Comparison of ENCODE assay signal across 8 mouse cellular contexts in genomic region chr2:126676122-126676515, GRCm38 (mm10). TPM values are rescaled to one million over a fixed set of nuclear protein-coding genes. Genes with fewer than 3 reads are reported as not detected.
DNase-seq lines count a peak whose midpoint lies in the region; ATAC-seq lines count a peak whose summit lies in the region.

Gabpb1 (minus strand) TSS chr2:126676337.

- peaks cover 31% of the 10 kb centered on the region for H3K4me1 ChIP-seq in heart, embryonic 15.5 days (replicated peaks)
- H3K4me1 ChIP-seq in neural tube, embryonic 12.5 days, result peaks cover 24% of the 10 kb centered on the region

- H3K27me3 ChIP-seq in heart, embryonic 15.5 days, result no peaks in the 10 kb centered on the region
- H3K27me3 ChIP-seq in neural tube, embryonic 12.5 days (replicated peaks), result no peaks in the 10 kb centered on the region

- peak within 1 kb of the TSS; percentile 99 for H3K27ac ChIP-seq in heart, embryonic 15.5 days
- H3K27ac ChIP-seq in neural tube, embryonic 12.5 days, result peak within 1 kb of the TSS; percentile 99

- peak within 1 kb of the TSS; percentile 96 for H3K9ac ChIP-seq in heart, embryonic 15.5 days
- peak within 1 kb of the TSS; percentile 99 for H3K9ac ChIP-seq in neural tube, embryonic 12.5 days

- 22% methylated on average over 12 of the region's 12 CpGs for WGBS in heart, embryonic 15.5 days
- WGBS in neural tube, embryonic 12.5 days, result 23% methylated on average over 12 of the region's 12 CpGs

- intact Hi-C loops in left cerebral cortex, postnatal 36 days (cut with DNase I), result no loop called here

- peaks cover 5% of the 10 kb centered on the region; the same call in 1 of the 2 replicates for H3K36me3 ChIP-seq in heart, embryonic 15.5 days
- peaks cover 8% of the 10 kb centered on the region; the same call in 1 of the 2 replicates for H3K36me3 ChIP-seq in neural tube, embryonic 12.5 days

- ATAC-seq in cerebellum, adult (ENCODE audit: insufficient number of reproducible peaks, low FRiP score, low TSS enrichment), result no peak
- ATAC-seq in heart, embryonic 15.5 days (replicated peaks; ENCODE audit: insufficient number of reproducible peaks, insufficient read depth, low FRiP score, low read depth), result no peak
- no peak for ATAC-seq in neural tube, embryonic 12.5 days (ENCODE audit: low FRiP score, low read depth)

- DNase-seq in cerebellum, adult 9-10 months, result peak; percentile 30
- DNase-seq in thymus, postnatal 0 days (ENCODE audit: low spot score), result no peak
- DNase-seq in thymus, postnatal 25 days, result no peak
- DNase-seq in left cerebral cortex, postnatal 36 days (ENCODE audit: low spot score in 2 of 2), result no peak
- no peak for DNase-seq in urinary bladder, adult 18-20 months (ENCODE audit: low spot score in 2 of 2)

- H3K4me2 ChIP-seq in heart, embryonic 15.5 days, result peak within 1 kb of the TSS; percentile 77
- H3K4me2 ChIP-seq in neural tube, embryonic 12.5 days (replicated peaks), result peak within 1 kb of the TSS; percentile 67

- H3K9me3 ChIP-seq in heart, embryonic 15.5 days (replicated peaks), result no peaks in the 10 kb centered on the region
- H3K9me3 ChIP-seq in neural tube, embryonic 12.5 days, result peaks cover 5% of the 10 kb centered on the region

- peak within 1 kb of the TSS; percentile 90 for H3K4me3 ChIP-seq in heart, embryonic 15.5 days
- H3K4me3 ChIP-seq in neural tube, embryonic 12.5 days, result peak within 1 kb of the TSS; percentile 99

RNA-seq across cellular contexts. Expression of gene Gabpb1, which starts in this region (rescaled TPM):
- 66.1 and 66.7 TPM in 2 replicates for polyA plus RNA-seq in thymus, postnatal 0 days (2015; fragmentation: Nextera tagmentation; extraction: Ambion mirVana)
- polyA plus RNA-seq in heart, embryonic 15.5 days (2015; fragmentation: Nextera tagmentation; extraction: Ambion mirVana), result 28.5 and 32.6 TPM in 2 replicates
- 10 to 100 TPM; 17.2 to 22.7 TPM for total RNA-seq in left cerebral cortex, postnatal 36 days (2021)
- 64.6 and 66.3 TPM in 2 replicates for polyA plus RNA-seq in neural tube, embryonic 12.5 days (2016; fragmentation: Nextera tagmentation; extraction: Ambion mirVana)
